Mouse (Mus musculus): Measurements from ENCODE around the gene Spaca4.
A peak's percentile ranks its signal among the peaks of the same experiment; 100 is the strongest.

The Spaca4 gene

DNA sequence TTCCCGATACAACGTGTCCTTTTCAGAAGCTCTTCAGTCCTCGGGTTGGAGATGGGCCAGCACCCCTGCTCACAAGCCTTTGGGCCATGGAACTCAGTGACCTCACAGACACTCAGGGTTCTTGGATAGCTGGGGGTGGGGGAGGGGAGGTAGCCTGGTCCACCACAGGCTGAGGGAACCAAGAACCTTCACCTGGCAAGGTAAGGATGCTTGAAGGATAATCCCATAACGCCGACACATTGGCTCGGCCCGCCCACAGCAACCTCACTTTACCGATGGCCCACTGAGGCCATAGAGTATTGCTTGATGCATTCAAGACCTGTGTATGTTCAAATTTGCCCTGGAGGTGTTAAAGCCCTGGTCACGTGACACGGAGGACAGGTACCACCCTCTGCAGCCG, at the start of gene Spaca4:
Gene Spaca4 (minus strand): TSS at position 101 of the 400 bp plus-strand sequence.
- no peak for DNase-seq

DNA sequence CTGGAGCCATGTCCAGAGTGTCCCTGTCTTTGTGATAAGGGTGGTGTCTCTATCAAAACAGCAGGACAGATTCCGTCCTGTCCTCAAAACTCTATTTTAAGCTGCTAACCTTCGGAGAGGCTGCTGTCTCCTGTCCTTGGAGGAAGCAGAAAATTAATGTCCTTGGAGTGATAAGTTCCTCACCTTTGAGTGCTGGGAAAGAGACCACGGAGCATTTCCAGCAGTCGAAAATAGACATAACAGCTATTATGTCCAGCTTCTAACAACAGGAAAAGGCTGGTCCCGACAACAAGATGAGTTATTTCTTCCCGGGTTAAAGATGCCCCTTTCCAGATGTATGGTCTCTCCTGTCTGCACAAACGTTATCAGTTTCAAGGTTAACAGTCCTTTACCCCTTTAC, 49.6 kb upstream of the Spaca4 start:
- DNase-seq, result no peak

DNA sequence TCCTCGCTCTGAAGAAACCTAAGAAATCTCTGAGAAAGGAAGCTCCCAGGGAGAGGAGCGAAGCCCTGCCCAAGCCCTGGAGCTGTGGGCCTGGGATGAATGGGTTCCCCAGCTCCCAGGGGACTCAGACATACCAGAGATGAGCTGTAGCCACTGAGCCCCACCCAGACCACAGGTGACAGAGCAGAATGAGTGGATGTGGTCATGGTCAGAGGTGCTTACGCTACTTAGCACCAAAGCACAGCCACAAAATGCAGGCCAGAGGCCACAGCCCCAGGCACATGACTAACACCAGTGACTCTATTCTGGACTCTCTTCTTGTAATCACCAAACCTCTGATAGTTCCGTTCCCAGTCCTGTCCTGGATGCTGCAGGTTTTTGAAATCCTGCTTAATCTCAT, 45.5 kb upstream of the Spaca4 start:
- no peak for DNase-seq

DNA sequence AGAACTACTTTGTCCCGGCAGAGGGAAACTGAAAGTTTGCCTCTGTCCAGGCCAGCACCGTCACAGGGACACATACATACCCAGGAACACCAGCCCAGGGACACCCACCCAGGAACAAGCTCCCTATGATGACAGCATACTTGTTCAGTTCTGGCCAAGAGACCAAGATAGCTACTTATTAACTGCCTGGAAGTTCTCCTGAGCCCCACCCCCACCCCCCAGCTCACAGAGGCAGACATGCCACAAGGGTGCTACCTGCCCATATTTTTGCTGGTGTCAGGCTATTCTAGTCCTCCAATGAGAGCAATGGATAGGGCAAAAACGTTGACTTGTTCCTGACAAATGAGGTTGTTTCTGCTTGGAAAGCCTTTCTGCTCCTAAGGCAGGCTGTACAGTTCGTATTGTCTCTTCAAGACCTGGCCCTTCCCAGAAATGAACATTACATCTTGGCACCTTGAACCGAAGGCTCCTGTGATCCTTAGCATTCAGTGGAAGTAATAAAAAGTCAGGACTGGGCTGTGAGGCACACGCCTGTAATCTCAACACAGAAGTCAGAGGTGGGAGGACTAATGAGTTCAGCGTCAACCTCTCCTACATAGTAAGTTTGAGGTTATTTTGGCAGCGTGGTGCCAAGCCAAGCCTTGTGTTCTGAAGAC, 44.9 kb upstream of the Spaca4 start:
- no peak for DNase-seq

DNA sequence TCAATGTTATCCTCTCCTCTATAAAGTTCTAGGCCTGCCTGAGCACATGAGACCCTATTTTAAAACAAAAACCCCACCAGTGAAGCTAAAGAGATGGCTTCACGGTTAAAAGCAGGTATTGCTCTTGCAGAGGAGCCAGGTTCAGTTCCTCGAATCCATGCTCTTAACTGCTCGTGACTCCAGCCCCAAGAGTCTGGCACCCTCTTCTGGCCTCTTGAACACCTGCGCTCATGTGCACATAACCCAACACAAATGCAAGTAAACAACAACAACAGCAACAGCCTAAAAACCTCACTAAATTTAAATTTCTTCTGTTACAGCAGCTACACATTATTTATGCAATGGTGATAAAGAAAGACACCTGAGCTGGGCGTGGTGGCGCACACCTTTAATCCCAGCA, 41.9 kb upstream of the Spaca4 start:
- no peak for DNase-seq

DNA sequence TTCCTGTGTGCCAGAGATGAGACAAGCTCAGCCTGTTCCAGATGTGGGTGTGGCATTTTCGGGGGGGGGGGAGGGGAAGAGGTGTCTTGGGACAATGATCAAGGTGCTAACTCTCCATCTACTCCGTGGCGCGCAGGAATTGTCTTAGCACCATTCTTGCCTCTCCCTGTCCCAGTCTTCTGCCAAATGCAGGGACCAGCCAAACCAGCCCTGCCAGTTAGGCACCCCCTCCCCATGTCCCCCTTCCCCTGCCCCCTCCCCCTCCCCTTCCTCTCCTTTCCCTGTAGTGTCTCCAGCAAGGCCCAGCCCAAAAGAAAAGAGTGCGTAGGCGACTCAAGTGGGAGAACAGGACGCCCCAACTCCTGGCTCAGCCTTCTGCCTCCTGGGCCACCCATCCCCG, 41.2 kb upstream of the Spaca4 start:
- no peak for DNase-seq

DNA sequence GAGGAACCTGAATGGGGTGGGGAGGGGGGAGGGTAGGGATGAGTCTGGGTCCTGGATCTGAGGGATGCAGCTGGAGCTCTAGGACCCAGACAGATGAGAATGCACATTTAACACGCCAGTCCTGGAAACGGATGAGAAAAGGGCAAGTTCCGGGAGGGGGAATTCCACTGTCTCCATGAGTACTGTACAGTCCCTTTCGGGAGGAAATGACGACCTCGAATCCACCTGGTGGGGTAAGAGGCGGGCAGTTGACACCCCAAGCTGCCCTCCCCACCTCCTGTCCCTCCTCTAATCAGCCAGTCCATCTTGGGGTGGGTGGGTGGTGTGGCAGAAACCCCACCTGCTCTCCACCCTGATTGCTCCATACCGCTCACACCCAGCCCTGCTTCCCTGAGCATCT, 40.4 kb upstream of the Spaca4 start:
- no peak for DNase-seq

DNA sequence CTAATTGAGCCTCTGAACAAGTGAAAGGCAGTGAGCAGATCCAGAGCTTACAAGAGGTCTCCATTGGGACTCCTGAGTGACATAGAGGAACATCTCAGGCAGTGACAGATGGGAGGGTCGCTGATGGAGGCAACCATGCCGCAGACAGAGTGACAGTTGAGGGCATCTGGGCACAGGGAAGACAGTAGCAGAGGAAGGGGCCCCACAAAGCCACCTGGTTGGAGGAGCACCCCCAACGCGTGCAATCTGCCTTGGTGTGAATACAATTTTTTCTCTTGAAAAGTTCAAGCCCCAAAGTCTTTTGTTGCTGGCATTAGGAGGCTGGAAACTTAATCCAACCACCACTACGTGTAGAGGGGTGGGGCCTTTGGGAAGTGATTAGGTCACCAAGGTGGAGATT, 34.5 kb upstream of the Spaca4 start:
- no peak for DNase-seq

DNA sequence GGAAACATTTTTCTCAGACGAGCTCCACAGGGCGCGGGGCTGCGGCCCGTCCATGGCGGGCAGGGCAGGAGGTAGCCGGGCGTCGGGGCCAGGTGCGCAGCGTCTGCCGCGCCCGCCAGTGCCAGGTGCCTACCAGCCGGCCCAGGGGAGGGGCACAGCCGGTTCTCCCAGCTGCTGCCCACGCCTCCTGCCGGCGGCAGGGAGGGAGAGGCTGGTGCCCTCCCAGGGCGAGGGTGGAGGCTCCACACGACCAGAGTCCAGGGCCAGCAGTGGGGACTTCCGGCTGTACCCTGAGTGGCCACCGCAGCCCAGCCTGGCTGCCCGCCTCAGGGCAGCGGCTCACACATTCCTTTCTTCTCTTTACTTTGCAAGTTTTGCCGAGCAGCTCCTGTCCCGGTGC, 33.8 kb upstream of the Spaca4 start:
- DNase-seq, result peak in 1 of 2 experiments; percentile 8

DNA sequence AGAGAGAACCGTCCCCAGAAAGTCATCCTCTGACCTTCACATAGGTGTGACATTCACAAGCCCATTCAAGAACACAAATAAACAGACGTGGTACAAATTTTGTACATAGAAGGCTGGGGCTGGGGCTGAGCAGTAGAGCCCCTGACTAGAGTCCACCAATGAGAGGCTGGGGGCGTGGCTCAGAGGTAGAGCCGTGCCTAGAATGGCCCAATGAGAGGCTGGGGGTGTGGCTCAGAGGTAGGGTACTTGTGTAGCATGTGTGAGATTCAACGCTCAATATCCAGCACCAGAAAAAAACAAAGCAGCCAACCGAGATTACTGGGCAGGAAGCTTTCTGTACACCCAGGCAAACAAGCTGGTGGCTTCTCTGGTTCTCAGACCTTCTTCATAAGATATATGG, 30.1 kb upstream of the Spaca4 start:
- DNase-seq, result no peak

DNA sequence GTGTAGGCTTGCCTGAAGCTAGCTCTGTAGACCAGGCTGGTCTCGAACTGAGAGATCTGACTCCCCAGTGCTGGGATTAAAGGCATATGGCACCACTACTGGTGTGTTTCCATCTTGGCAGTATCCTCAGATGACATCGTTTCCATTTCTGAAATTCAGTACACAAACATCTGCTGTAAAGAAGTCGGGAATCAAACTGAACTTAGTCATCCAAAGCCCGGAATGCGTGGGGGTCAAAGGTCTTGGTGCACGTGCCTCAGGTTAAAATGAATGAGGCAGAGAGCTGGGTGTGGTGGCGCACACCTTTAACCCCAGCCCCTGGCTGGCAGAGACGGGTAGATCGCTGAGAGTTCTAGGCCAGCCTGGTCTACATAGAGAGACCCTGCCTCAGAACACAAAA, 24.5 kb upstream of the Spaca4 start:
- DNase-seq, result no peak

DNA sequence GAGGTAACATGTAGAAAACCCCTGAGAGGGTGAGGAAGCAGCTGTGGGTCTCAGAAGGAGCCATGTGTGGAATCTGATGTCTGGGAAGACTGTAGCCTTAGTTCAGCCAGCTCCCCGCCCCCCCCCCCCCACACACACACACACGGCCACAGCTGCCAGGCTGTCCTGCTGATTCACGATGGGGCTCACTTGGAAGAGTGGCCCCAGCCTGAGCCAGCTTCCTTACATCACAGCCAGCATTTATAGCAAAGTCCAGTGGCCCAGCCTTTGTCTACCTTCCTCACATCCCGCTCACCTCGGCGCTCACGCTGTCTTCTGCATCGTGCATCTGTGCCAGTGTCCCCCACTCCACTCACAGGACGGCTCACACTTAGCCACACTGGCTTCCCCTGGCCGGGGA, 23.8 kb upstream of the Spaca4 start:
- DNase-seq, result no peak

DNA sequence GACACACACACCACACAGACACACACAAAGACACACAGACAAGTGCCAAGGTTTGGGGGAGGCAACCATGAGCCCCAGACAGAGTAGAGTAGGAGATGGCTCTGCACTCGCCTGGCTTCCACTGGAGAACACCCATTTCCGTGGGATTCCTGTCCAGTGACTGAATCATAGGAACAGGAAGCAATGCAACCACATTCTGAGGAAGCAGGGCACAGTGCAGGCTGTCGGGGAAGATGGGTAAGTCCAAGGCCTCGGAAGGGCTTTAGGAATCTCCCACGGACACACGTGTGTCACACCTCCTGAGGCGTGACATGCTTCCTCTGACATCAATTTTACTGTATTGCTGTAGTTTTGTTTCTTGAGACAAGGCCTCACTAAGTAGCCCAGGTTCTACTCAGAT, 22.5 kb upstream of the Spaca4 start:
- no peak for DNase-seq

DNA sequence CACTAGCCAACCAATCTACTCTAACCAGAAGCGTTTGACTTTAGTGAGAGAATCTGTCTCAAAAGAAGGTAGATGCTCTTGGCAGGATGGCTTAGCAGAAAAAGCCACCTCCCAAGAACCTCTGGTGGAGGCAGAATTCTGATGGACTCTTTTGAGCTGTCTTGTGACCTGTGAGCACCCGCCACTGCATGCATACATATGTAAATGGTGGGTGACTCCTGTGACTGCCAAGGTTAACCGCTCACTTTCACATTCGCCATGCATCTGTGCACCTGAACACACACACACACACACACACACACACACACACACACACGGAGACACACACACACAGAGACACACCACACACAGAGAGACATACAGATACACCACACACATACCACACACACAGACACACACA, 21.8 kb upstream of the Spaca4 start:
- DNase-seq, result no peak

DNA sequence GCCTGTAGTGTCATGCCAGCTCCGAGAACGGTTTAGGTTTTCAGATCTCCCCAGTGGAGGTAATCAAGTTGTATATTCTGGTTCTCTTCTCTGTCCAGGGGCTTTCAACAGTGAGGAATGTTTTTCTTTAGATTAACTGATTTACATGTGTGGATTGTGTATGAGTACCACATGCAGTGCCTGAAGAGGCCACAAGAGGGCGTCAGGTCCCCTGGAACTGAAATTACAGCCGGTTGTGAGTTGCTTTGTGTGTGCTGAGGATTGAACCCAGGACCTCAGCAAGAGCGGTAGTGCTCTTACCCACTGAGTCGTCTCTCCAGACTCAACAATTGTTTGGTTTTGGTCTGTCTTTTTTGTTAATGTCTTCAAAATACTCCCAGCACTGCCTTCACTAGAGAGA, 20.9 kb upstream of the Spaca4 start:
- no peak for DNase-seq

DNA sequence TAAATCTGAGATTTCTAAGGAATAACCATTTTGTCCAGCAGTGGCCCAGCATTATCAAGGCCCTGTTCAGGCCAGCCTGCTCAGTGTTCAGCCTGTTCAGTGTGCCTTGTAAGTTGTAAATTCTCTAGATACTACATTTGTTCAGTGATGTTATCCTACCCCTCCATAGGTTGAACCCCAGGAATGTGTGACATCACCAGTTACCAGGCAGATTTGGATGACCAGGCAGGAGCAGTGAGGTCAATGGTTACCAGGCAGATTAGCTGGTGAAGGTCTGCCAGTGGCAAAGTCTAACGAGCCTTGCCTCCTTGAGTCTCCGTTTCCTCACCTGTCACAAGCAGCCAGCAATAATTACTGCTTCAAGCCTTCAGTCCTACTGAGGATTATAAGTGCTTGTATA, 18.8 kb upstream of the Spaca4 start:
- DNase-seq, result peak; percentile 71 to 83

DNA sequence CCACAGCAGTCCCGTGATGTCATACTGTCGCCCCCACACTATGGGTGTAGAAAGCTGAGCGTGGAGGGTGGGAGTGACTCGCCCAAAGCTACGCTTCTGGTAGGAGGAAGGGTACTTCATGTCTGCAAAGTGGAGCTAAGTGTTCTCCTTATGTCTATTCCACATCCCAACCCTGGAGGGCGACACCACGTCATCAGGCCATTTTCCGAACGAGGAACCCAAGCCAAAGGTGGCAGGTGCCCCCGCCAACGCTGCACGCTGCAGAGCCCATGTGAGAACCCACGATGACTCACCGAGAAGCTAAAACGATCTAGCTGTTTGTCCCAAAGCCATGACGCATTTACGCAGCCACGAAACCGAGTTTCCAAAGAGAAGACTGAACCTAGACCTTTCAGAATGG, 16.7 kb upstream of the Spaca4 start:
- peak; percentile 40 to 43 for DNase-seq

DNA sequence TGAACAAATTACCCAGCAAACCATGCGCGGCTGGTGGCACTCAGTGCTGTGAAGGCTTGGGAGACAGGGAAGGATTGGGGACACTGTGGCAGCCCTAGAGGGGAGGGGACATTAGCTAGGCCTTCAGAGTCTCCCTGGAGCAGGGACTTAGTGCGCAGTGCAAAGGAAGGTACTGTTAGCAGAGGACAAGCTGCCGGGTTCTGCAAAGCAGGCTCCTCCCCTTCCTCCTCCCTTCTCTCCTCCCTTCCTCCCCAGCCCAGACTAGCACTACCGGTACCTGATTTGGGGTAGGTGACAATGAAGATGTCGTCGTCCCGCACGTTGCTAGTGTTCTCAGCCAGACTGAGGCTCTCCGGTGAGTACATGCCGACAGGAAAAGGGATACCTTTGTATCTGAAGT, 16.2 kb upstream of the Spaca4 start:
- peak in 1 of 2 experiments; percentile 40 for DNase-seq

DNA sequence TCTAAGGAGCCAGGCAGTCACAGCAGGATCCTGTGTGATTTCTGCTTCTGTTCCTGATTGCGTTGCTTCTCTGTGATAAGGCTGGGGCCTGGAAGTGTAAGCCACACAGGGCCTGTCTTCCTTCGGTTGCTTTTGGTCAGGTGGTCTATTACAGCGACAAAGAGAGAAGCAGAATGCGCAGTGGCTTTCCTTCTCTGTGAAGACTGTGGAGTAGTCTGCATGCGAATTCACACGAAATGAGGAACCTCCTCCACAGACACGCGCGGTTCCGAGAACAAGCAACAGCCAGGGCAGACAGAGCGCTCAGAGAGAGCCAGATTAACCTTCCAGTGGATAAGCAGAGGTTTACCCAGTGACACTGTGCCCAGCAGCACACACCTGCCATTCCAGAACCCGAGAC, 15.7 kb upstream of the Spaca4 start:
- DNase-seq, result no peak

DNA sequence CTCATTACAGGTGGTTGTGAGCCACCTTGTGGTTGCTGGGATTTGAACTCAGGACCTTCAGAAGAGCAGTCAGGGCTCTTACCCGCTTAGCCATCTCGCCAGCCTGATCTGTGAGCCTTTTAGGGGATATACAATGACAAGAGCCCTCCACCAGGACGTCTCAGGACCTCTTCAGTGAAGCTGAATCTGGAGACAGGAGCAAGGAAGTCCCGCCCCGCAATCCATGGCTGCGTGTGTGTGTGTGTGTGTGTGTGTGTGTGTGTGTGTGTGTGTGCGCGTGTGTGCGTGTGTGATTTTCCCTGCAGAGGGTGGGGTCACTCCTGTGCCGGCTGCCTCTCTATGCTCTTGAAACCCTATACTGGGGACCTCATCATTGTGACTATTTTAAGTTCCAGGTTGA, 14.2 kb upstream of the Spaca4 start:
- no peak for DNase-seq

DNA sequence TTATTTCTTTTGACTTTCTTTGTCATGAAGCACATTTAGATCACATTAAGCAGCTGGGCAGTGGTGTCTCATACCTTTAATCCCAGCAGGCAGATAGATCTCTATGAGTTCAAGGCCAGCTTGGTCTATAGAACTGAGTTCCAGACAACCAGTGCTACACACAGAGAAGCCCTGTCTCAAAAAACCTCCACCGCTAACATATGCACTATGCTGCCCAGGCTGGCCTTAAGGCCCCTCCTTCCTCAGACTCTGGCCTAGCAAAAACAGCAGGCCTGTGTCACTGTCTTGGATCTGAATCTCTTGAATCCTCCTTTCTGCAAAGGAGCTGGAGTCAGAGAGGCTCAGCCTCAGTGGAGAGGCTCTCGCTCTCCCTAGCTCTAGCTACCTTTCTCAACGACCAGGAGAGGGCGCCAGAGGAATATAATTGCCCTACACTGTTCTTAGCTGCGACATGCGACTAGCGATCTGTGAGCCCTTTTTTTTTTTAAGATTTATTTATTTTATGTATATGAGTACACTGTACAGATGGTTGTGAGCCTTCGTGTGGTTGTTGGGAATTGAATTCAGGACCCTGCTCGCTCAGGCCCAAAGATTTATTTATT, 13.7 kb upstream of the Spaca4 start:
- peak; percentile 85 to 92 for DNase-seq

DNA sequence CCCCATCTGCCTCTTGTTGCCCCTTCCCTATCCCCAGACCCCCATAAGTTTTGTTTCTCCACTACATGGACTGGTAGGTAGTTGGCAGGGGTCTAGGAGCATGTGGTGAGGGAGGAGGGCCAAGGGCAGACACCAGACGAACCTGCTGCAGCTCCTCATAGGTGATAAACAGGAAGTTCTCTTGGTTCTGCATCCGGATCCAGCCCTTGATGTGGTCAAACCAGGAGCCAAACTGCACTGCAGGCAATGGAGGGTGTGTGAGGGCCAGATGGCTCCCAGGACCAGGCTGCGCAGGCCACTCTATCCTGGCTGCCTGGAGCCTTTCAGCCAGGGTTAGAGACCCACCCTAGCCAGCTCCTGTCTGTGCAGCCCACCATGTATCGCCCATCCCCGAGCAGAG, 7.9 kb upstream of the Spaca4 start:
- DNase-seq, result no peak

DNA sequence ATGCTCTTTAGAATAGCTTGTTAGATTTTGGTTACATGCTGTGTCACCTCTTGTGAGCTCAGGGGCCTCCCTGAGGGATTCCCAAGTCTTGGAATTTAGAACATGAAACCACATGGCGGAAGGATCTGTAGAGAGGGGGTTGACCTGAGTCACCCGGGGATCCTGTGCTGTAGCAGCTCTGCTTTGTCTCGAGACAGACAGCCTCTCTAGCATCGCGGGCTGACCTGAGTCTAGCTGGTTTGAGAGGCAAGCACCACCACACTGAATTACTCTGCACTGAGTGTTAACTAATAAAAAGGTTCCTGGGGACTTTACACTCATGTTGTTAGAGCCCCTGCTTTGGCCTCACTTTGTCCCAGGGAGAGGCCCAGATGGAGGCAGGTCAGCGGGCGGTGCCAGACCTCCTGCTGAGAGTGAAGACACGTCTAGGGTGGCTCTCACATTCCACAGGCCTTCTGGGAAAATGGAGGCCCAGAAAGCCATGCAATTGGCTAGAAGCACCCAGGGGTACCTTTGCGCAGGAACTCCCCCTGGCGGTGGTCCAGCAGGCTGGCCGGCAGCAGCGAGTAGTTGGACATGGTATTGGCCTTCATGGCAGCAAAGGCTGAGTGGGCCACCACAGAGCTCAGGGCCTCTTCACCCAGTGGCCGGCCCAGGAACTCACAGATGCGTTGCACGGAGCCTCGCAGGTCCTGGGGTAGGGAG, 5.3 kb upstream of the Spaca4 start:
- no peak for DNase-seq

DNA sequence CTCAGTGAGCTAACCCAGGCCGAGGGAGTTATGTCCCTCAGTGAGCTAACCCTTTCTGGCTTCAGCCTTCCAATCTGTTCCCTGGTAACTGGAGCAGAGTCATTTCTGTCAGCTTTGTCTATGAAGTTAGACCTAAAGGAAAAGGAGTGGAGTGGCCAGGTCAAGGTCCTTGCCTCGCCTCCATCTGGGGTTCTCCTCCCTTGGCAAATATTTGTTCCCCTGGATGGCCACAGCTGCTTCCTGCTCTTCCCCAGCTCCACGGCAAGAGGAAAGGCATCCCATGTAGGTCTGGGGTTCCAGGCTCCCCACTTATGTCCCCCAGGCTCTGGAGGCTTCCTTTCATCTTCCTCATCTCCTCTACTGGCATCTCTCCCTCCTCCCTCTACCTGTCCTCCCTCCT, 2.0 kb upstream of the Spaca4 start:
- DNase-seq, result no peak

DNA sequence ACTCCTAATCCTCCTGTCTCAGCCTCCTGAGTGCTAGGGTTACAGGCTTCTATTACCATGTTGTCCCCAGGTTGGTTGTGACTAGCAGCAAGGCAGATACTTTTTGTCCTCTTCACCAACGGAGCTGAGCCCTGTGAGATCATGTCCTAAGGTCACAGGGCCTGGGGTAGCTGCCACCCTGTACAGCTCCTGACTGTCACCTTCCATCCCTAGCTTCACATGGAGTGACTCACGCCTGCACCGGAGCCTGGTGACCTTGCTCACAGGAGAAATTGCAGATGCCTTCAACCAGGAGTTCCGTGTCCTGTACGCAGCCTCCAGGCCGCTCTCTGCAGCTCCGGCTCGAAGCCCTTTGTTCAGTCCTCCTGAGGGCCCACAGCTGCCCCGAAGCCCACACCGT, 806 bp upstream of the Spaca4 start:
- DNase-seq, result no peak
